Mouse (Mus musculus) heart, adult 2 months (tissue): ENCODE data around the gene Zmynd8.

Experiments
- EP300 ChIP-seq: fragments of 200-500 bp; IDR thresholded peaks from 2 replicates; pipeline ENCODE4 v1.6.1; 2011; ENCODE audit warnings: low read depth, low read length, control low read depth; ENCODE audit not compliant: insufficient read depth
- POLR2A ChIP-seq: fragments of 200-500 bp; IDR thresholded peaks from 2 replicates; pipeline ENCODE4 v1.6.1; 2011; ENCODE audit warnings: mild to moderate bottlenecking, low read depth, low read length, control low read depth; ENCODE audit not compliant: insufficient read depth

DNA sequence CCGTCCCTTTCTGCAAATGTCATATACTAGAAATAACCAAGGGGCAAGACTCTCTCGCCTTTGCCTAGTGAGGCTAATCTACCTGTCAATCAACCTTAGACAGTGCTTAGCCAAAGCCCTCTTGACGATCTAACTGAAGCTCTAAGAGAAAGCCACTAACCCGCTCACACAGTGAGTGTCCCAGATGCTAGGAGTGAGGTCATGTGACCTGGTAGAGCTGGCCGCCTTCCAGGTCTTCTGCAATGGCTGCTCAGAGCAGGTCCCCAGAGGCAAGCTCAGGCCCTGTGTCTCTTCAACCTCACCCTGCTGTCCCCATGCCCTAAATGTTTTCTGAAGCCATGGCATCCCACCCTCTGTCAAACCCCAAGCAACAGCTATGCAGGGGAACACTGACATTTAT, 49.7 kb downstream of the Zmynd8 start:
- 0 out of 2 replicates have a peak, but pooled peaks have one; percentile 23 for TF ChIP-seq EP300
- no peak for TF ChIP-seq POLR2A
